Mouse (Mus musculus) testis, postnatal 14 days (tissue): Measurements from ENCODE around the gene Tas2r135.

ENCODE experiments used
- DNase-seq: peaks from one replicate; pipeline ENCODE4 v3.0.0; 2021; ENCODE audit warnings: low spot score

Gene Tas2r135

GRCm38 (mm10) chr6:42434446-42434845 is 29.2 kb downstream of the Tas2r135 start, which contains the start of gene Tas2r126:
Tas2r126 (plus strand) TSS chr6:42434535.
- DNase-seq, result no peak

DNA sequence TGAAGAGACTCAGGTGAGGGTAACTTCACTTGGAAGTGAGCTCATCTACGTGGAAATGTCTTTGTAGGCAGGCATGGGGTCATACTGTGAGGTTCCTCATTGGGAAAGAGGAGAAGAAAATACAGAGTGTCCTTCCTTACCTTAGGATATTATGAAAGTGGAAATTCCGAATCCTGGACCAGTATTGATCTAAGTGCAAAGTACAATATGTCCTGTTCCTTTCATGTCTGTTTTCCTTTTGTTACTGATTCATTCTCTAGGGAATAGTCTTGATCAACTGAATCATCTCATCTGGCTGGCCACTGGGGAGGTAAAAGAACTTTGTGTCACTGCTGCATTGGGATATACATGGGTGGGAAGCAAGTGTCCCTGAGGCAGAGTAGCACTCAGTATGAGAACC is 30.3 kb downstream of the Tas2r135 start:
- DNase-seq, result no peak

DNA sequence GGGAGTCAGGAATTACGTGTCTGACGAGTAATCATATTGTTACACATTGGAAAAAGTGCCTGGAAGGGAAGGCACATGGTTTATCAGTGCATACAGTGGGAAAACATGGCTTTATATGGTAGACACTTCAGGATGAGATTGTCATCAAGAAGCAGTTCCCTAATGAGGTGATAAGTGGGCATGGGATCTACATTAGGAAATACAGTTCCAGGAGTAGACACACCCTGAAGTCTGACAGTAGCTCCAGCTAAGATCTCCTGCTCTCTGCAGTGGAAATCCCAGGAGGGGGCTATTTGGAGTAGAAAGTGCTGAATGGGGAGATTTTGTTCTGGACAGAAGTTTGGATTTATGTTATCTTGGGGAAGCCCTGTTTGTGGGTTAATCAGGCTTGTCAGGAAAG is 36.2 kb downstream of the Tas2r135 start:
- no peak for DNase-seq

- DNase-seq, result no peak
These were observed 39.3 kb downstream of the Tas2r135 start for GRCm38 (mm10) chr6:42444491-42444890.

- no peak for DNase-seq
These were observed 42.1 kb downstream of the Tas2r135 start for GRCm38 (mm10) chr6:42447381-42447780.
